Mouse (Mus musculus) yolk sac, embryonic 10.5 days (tissue): Measurements from ENCODE around the gene Mrtfa.

ENCODE experiments used
- DNase-seq: peaks from one replicate; pipeline ENCODE4 v3.0.0-alpha.2; 2017; ENCODE audit warnings: low spot score

Mrtfa gene

DNA sequence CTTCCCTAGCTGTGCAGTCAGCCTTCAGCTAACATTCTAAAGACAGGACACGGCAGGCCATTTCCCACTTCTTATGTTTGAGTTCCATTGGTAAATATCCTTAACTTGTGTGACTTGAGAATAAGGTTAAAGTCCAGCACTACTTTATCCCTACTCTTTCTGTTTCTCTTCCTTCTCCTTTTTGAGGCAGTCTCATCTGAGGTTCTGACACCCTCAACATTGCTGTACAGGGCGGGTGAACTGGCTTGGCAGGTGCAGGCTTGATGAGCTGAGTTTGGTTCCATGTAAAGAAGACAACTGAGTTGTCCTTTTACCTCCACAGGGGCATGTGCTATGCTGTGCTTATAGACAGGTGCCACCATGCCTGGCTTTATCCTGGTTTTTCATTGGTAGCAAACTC lies 207.3 kb downstream of the Mrtfa start:
- DNase-seq, result no peak

DNA sequence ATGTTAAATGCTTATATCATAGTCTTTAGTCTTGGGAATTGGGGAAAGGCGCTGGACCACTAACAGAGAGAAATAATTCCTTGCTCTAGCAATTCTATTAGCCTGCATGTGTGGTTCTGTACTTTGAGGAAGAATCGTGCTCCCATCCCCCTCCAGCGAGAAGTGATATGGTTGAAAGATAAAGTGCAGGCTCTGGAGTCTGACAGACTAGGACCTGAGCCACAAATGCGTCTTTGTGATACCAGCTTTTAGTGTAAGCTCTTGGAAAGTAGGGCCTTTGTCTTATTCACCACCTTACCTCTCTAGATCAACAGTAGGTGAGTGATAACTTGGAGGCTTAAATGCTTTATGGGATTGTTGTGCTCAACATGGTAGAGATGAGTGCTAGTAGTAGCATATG lies 209.4 kb downstream of the Mrtfa start:
- DNase-seq, result no peak

DNA sequence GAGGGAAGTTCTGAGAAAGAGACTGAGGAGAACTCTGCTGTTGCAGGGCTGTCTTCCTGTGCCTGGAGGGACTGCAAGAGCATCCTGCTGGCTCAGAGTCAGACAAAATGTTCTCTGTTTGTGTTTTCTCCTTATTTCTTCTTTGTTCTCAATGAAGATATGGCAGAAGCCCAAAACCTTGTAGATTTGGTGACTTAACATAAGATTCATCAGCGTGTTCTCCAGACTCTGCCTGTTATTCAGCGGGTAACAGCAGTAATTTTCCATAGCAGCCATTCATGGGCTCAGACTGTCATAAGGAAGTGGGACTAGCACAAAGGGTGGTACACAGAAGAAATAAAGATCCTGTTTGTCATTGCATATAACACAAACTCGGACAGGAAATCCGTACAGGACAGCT lies 210.9 kb downstream of the Mrtfa start:
- DNase-seq, result no peak

DNA sequence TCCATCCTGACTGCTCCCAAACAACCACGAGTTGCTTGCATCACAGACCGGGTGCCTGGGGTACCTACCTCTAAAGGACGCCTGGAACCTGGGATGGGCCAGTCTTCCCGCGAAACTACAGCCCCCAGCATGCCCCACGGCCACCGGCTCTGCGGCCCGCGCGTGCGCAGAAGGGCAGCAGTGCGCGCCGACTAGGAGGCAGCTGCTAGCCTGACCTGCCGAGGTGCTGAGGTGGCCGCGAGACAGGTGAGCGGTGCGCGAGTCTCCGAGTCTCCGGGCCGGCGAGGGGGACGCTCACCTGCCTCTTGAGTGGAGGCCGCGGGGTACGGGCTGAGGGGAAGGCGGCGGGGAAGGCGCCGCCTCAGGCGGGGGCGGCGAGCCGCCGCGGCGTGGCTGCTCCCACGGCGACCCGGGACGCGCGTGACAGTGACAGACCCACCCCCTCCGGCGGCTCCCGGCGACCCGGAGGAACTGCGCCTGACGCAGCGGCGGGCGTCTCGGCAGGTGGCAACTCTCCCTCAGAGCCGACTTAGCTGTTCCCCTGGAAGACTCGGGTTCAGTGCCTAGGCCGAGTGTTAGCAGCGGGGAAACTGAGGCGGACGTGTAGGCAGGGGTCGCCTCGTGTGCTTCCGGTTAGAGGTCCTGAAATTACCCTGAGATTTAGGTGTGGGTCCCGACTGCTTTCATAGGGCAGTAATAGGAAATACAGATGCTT lies 212.8 kb downstream of the Mrtfa start, which contains the start of gene Sgsm3:
Sgsm3 (plus strand) TSS at position 146 of the 715 bp plus-strand sequence.
- DNase-seq, result peak; percentile 88

DNA sequence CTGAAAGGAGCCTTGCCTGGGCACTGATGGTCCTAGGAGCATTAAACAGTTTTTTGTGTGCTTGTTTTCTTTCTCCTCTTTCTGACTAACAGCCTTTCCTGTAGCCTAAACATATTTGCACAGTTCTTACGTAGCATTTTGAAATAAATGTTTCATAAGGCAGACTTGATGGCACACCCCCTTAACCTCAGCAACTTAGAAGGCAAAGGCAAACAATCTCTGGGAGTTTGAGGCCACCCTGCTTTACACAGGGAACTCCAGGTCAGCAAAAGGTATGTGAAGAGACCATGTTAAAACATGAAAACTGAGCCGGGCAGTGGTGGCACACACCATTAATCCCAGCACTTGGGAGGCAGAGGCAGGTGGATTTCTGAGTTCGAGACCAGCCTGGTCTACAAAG lies 214.9 kb downstream of the Mrtfa start:
- no peak for DNase-seq

DNA sequence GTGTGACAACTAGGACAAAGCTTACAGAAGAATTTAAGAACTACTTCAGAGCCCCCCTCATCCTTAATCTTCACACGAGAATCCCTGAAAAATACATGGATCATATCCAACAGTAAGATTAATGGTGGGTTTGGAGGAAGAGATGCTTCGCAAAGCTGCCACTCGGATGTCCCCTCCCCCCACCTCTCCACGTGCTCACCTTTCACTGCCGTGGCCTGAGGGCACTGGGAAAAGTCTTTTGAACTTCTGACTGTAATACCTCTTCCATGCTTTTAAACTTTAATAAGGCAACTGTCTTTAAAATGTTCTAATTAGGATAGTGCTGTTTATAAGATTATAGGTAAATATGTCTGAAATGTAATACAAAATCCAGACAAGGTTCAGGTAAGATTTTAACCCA lies 216.2 kb downstream of the Mrtfa start:
- no peak for DNase-seq

DNA sequence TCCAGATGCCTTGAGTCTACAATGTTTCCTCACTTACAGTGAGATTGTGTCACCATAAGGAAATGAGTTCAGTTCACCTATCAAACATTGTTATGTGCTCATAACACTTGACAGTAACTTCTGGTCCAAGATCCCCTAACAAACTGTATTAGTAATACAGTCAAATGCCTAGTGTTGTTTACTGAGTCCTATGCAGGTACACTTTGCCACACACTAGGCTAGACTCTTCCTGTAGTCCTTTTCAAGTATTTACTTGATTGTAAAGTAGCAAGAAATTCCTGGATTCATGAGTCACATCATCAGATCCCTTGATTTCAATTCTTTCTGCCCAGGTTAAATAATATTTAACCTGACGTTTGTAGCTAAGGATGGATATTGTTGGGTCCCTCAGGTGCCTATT lies 221.2 kb downstream of the Mrtfa start:
- no peak for DNase-seq
